Mouse (Mus musculus): Measurements from ENCODE around the gene 9430015G10Rik. TPM values are rescaled to one million over a fixed set of nuclear protein-coding genes. Genes with fewer than 3 reads are reported as not detected.

Gene 9430015G10Rik
- polyA plus RNA-seq, 1 experiment from 2014 or later = 3.4 TPM

- Histone ChIP-seq H3K4me3 (ENCODE audit: low read depth, low read length) (no peak overlapping the region), H3K36me3 (ENCODE audit: control insufficient read depth, insufficient read depth) (no peaks in the 10 kb centered on the region), H3K27me3 (replicated peaks; ENCODE audit: control insufficient read depth, insufficient read depth, low read length) (no peaks in the 10 kb centered on the region), H3K27ac (ENCODE audit: low read depth, low read length) (no peak overlapping the region), H3K9ac (ENCODE audit: low read depth, low read length) (no peak overlapping the region), H3K9me3 (ENCODE audit: control insufficient read depth) (no peaks in the 10 kb centered on the region), H3K4me1 (replicated peaks; ENCODE audit: control insufficient read depth, insufficient read depth, low read length) (no peaks in the 10 kb centered on the region), H3K4me2 (replicated peaks; ENCODE audit: low read depth) (no peak overlapping the region)
- 93% methylated on average over 8 of the region's 8 CpGs for WGBS
- no peak for ATAC-seq
- no peak for TF ChIP-seq CTCF (IDR thresholded peaks at IDR 0.05; ENCODE audit: low read depth)
Measured at GRCm38 (mm10) chr4:156069701-156070100, 40.1 kb upstream of the 9430015G10Rik start.

DNA sequence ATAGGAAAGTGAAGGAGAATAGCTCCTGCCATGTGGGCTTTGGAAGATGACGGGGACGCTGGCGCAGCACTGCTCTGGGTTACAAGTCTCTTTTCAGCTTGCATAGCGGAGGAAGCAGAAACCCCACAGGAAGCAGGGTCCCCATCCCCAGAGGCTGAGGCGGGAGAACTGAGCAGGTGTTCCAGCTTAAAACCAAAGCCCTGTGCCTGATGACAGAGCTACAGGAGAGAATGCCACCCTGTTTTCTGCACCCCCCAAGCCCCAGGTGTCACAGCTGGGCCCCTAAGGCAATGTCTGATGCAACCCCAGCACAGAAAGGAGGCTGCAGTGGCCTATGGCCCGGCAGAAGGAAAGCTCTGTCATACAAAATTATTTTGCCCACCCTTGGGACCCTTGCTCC, 39.5 kb upstream of the 9430015G10Rik start:
- no peak overlapping the region for H3K27ac ChIP-seq (ENCODE audit: low read depth, low read length)
- ATAC-seq = no peak

DNA sequence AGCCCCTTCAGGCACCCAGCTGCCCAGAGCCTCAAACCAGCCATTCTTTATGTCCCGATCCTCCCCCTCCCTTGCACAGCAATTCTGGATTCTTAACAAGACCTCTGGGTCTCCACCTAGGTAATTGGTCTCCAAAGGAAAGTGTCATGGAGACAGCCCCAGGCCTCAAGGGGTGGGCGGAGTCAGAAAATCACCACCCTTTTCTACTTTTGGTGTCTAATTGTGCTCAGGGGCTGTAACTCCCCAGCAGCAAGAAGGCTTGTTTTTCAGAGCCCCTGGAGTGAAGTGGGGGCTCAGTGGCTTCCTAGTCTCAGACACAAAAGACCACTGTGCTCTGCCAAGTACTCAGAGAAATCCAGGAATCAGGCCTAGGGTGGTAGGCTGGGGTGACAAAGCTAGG, 39.1 kb upstream of the 9430015G10Rik start:
- H3K27ac ChIP-seq (ENCODE audit: low read depth, low read length) = no peak overlapping the region
- H3K4me1 ChIP-seq (replicated peaks; ENCODE audit: control insufficient read depth, insufficient read depth, low read length) = no peaks in the 10 kb centered on the region
- H3K4me2 ChIP-seq (replicated peaks; ENCODE audit: low read depth) = no peak overlapping the region
- WGBS = 73% methylated on average over 2 of the region's 2 CpGs
- no peak for ATAC-seq
- no peak for TF ChIP-seq CTCF (IDR thresholded peaks at IDR 0.05; ENCODE audit: low read depth)
- H3K27me3 ChIP-seq (replicated peaks; ENCODE audit: control insufficient read depth, insufficient read depth, low read length) = no peaks in the 10 kb centered on the region
- H3K9ac ChIP-seq (ENCODE audit: low read depth, low read length) = no peak overlapping the region
- H3K4me3 ChIP-seq (ENCODE audit: low read depth, low read length) = no peak overlapping the region
- no peaks in the 10 kb centered on the region for H3K9me3 ChIP-seq (ENCODE audit: control insufficient read depth)
- no peaks in the 10 kb centered on the region for H3K36me3 ChIP-seq (ENCODE audit: control insufficient read depth, insufficient read depth)

More for the DNA sequence above, 39.5 kb upstream of the 9430015G10Rik start:
- no peak for TF ChIP-seq CTCF (IDR thresholded peaks at IDR 0.05; ENCODE audit: low read depth)
- Histone ChIP-seq H3K4me1 (replicated peaks; ENCODE audit: control insufficient read depth, insufficient read depth, low read length) (no peaks in the 10 kb centered on the region), H3K9ac (ENCODE audit: low read depth, low read length) (no peak overlapping the region), H3K4me2 (replicated peaks; ENCODE audit: low read depth) (no peak overlapping the region), H3K4me3 (ENCODE audit: low read depth, low read length) (no peak overlapping the region), H3K27me3 (replicated peaks; ENCODE audit: control insufficient read depth, insufficient read depth, low read length) (no peaks in the 10 kb centered on the region), H3K36me3 (ENCODE audit: control insufficient read depth, insufficient read depth) (no peaks in the 10 kb centered on the region), H3K9me3 (ENCODE audit: control insufficient read depth) (no peaks in the 10 kb centered on the region)
- 67% methylated on average over 6 of the region's 6 CpGs for WGBS

- H3K27me3 ChIP-seq (replicated peaks; ENCODE audit: control insufficient read depth, insufficient read depth, low read length) = 0 out of 2 replicates have a peak, but pooled peaks cover 4% of the 10 kb centered on the region
- no peaks in the 10 kb centered on the region for H3K36me3 ChIP-seq (ENCODE audit: control insufficient read depth, insufficient read depth)
- peak overlapping the region; percentile 50; the same call in 1 of the 2 replicates for H3K9ac ChIP-seq (ENCODE audit: low read depth, low read length)
- H3K4me1 ChIP-seq (replicated peaks; ENCODE audit: control insufficient read depth, insufficient read depth, low read length) = 0 out of 2 replicates have a peak, but pooled peaks cover 10% of the 10 kb centered on the region
- peak overlapping the region; percentile 91 for H3K27ac ChIP-seq (ENCODE audit: low read depth, low read length)
- peak overlapping the region; percentile 85 for H3K4me2 ChIP-seq (replicated peaks; ENCODE audit: low read depth)
- no peaks in the 10 kb centered on the region for H3K9me3 ChIP-seq (ENCODE audit: control insufficient read depth)
- WGBS = 2% methylated on average over 8 of the region's 8 CpGs
- peak overlapping the region; percentile 47 for H3K4me3 ChIP-seq (ENCODE audit: low read depth, low read length)
- TF ChIP-seq CTCF (IDR thresholded peaks at IDR 0.05; ENCODE audit: low read depth) = peak; percentile 62
- peak; percentile 57 for ATAC-seq
Measured at GRCm38 (mm10) chr4:156076911-156077382, 32.8 kb upstream of the 9430015G10Rik start.

DNA sequence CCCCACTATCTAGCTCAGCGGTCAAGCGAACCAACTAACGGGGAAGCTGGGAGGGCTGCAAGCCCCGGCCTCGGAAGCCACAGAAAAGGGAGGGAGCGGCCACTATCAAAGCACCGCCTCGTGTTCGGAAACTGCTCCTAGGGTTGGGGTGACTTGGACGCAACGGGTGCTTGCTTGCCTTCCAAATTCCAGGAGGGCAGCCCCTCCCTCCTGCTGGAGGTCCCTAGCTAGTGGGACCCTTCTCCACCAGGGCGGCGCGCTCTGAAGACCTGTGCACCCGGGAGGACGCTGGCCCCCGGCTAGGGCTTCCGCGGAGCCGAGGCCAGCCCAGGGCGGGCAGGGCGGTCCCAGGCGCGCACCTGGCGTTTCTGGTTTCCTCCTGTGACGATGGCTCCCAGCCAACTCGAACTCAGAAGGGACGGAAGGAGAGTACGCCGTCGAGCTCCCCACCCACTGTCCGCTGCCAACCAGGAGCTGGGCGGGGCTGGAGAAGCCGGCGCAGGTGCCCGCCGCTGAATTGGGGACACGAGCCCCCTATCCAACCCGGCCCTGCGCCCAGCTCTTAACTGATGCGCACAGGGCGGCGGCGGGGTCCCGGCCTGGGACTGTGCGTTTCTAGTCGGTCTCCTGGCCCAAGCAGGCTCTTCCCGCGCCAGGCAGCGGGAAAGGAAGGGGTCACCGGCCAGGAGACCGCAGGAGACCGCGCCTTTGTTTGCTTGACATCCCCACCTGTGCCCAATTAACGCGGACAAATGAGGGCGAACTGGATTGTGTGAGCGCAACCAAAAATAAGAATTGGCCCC, 32.1 kb upstream of the 9430015G10Rik start:
- Histone ChIP-seq H3K4me3 (ENCODE audit: low read depth, low read length) (peak overlapping the region; percentile 47), H3K9me3 (ENCODE audit: control insufficient read depth) (no peaks in the 10 kb centered on the region), H3K27ac (ENCODE audit: low read depth, low read length) (peak overlapping the region; percentile 91), H3K9ac (ENCODE audit: low read depth, low read length) (peak overlapping the region; percentile 50), H3K4me1 (replicated peaks; ENCODE audit: control insufficient read depth, insufficient read depth, low read length) (0 out of 2 replicates have a peak, but pooled peaks cover 15% of the 10 kb centered on the region), H3K27me3 (replicated peaks; ENCODE audit: control insufficient read depth, insufficient read depth, low read length) (0 out of 2 replicates have a peak, but pooled peaks cover 4% of the 10 kb centered on the region), H3K4me2 (replicated peaks; ENCODE audit: low read depth) (peak overlapping the region; percentile 85), H3K36me3 (ENCODE audit: control insufficient read depth, insufficient read depth) (no peaks in the 10 kb centered on the region)
- ATAC-seq = peak; percentile 87
- under 1% methylated on average over 58 of the region's 58 CpGs for WGBS
- peak; percentile 57 for TF ChIP-seq CTCF (IDR thresholded peaks at IDR 0.05; ENCODE audit: low read depth)

DNA sequence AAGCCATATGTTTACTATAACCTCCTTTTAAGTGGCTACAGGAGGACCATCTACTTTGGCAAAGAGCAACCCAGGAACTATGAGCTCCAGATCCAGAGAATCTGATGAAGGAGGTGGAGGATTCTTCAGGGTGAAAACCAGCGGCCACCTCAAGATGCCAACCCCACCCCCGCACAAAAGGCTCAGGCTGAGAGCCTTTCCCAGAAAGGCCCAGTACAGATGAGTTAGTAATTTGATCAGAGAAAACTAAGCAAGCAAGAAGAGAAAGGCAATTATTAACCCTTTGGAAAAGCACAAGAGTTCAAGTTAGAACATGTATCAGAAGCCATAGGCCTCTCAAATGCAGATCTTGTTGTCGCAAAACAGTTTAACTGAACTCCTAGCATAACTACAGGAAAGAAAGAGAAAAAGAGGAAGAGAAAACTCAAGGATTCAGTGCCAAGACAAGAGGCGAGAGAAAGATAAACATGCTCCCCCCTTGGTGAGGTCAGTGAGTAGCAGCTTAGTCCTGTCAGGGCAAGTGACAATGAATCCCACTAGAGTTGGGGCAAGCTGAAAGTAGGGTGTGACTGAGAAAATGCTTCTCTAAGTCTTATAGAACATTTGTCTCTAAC, 27.1 kb upstream of the 9430015G10Rik start:
- TF ChIP-seq CTCF (IDR thresholded peaks at IDR 0.05; ENCODE audit: low read depth) = no peak
- H3K4me2 ChIP-seq (replicated peaks; ENCODE audit: low read depth) = no peak overlapping the region
- H3K27ac ChIP-seq (ENCODE audit: low read depth, low read length) = peak overlapping the region; percentile 68
- H3K36me3 ChIP-seq (ENCODE audit: control insufficient read depth, insufficient read depth) = no peaks in the 10 kb centered on the region
- 0 out of 2 replicates have a peak, but pooled peaks cover 17% of the 10 kb centered on the region for H3K4me1 ChIP-seq (replicated peaks; ENCODE audit: control insufficient read depth, insufficient read depth, low read length)
- H3K9ac ChIP-seq (ENCODE audit: low read depth, low read length) = no peak overlapping the region
- no peaks in the 10 kb centered on the region for H3K9me3 ChIP-seq (ENCODE audit: control insufficient read depth)
- 59% methylated on average over 4 of the region's 4 CpGs for whole genome bisulfite sequencing
- H3K27me3 ChIP-seq (replicated peaks; ENCODE audit: control insufficient read depth, insufficient read depth, low read length) = 0 out of 2 replicates have a peak, but pooled peaks cover 2% of the 10 kb centered on the region
- H3K4me3 ChIP-seq (ENCODE audit: low read depth, low read length) = no peak overlapping the region
- no peak for ATAC-seq
